Mouse (Mus musculus) heart, embryonic 13.5 days (tissue): ENCODE measurements around the gene Hsf2bp. TPM values are rescaled to one million over a fixed set of nuclear protein-coding genes. Genes with fewer than 3 reads are reported as not detected.

Experiments
- ATAC-seq: fragments of 200-750 bp; cut with Nextera tagmentation; 2 replicates; pipeline ENCODE4 v1.8.0; 2017; ENCODE audit warnings: moderate TSS enrichment; ENCODE audit not compliant: insufficient number of reproducible peaks, low FRiP score, low TSS enrichment; ENCODE audit errors: extremely low read depth
- H3K27ac ChIP-seq: fragments of 300-500 bp; sonication (generic); replicated peaks from 2 replicates; pipeline ENCODE4 v1.5.1; 2015; ENCODE audit warnings: moderate library complexity, mild to moderate bottlenecking, inconsistent platforms
- H3K27me3 ChIP-seq: fragments of 300-500 bp; sonication (generic); replicated peaks from 2 replicates; pipeline ENCODE4 v1.6.1; 2015; ENCODE audit warnings: mild to moderate bottlenecking, inconsistent platforms
- H3K36me3 ChIP-seq: fragments of 300-500 bp; sonication (generic); 2 replicates; pipeline ENCODE4 v1.6.1; 2015; ENCODE audit warnings: mild to moderate bottlenecking, inconsistent platforms
- H3K4me1 ChIP-seq: fragments of 300-500 bp; sonication (generic); 2 replicates; pipeline ENCODE4 v1.6.1; 2015; ENCODE audit warnings: inconsistent platforms
- H3K4me2 ChIP-seq: fragments of 300-500 bp; sonication (generic); 2 replicates; pipeline ENCODE4 v1.6.1; 2015; ENCODE audit warnings: inconsistent platforms, mild to moderate bottlenecking, moderate library complexity
- H3K4me3 ChIP-seq: fragments of 300-500 bp; sonication (generic); 2 replicates; pipeline ENCODE4 v1.5.1; 2015; ENCODE audit warnings: moderate library complexity, mild to moderate bottlenecking, inconsistent platforms
- H3K9ac ChIP-seq: fragments of 300-500 bp; sonication (generic); 2 replicates; pipeline ENCODE4 v1.6.1; 2015; ENCODE audit warnings: inconsistent platforms, mild to moderate bottlenecking, moderate library complexity
- H3K9me3 ChIP-seq: fragments of 300-500 bp; sonication (generic); 2 replicates; pipeline ENCODE4 v1.6.1; 2016; ENCODE audit warnings: inconsistent platforms
- WGBS: fragments of 180-500 bp; shearing (Covaris S2); methylation state at CpG from one replicate; pipeline ENCODE4 v1.1.7; 2015; ENCODE audit warnings: mixed read lengths; 5-methylcytosine and 5-hydroxymethylcytosine counted together
- polyA plus RNA-seq: library from polyadenylated mRNA; unstranded; fragments of >200 nt; fragmentation: Nextera tagmentation; extraction: Ambion mirVana; gene quantifications from 2 replicates; pipeline ENCODE4 v1.2.1, GENCODE M21; 2015

Hsf2bp gene
- polyA plus RNA-seq, 1 experiment from 2014 or later, result 0.41 TPM

DNA sequence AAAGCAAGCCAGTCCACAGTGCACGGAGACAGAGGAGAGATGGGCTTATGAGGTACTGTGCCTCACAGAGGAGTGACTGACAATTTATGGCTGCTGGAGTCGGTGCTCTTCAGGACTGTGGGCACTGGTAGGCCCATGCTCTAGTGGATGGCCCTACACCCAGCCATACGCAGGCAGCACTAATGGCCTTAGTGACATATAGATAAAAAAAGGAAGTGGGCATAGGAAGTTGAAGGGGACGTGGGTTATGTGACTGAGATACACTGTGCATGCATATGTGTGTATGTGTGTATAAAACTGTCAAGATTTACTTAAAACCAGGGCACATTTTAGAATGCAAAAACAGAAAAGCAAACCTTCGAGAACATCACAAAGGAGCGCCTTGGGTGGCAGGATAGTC is 24.5 kb downstream of the Hsf2bp start:
- WGBS, result 66% methylated on average over 6 of the region's 6 CpGs
- Histone ChIP-seq H3K36me3 (no peaks in the 10 kb centered on the region), H3K27me3 (no peaks in the 10 kb centered on the region), H3K9ac (no peak overlapping the region), H3K9me3 (no peaks in the 10 kb centered on the region), H3K4me1 (peaks cover 17% of the 10 kb centered on the region), H3K27ac (no peak overlapping the region), H3K4me2 (no peak overlapping the region), H3K4me3 (no peak overlapping the region)
- no peak for ATAC-seq

- no peak overlapping the region for H3K4me3 ChIP-seq
Measured at GRCm38 (mm10) chr17:32006800-32007199, 29.3 kb downstream of the Hsf2bp start.

GRCm38 (mm10) chr17:32003251-32003650 is 32.9 kb downstream of the Hsf2bp start:
- Histone ChIP-seq H3K9ac (no peak overlapping the region), H3K27ac (no peak overlapping the region), H3K4me2 (no peak overlapping the region), H3K27me3 (no peaks in the 10 kb centered on the region), H3K4me1 (no peaks in the 10 kb centered on the region), H3K4me3 (no peak overlapping the region), H3K9me3 (no peaks in the 10 kb centered on the region), H3K36me3 (no peaks in the 10 kb centered on the region)
- WGBS, result 78% methylated on average over 3 of the region's 3 CpGs
- ATAC-seq, result no peak

More at GRCm38 (mm10) chr17:32006800-32007199, 29.3 kb downstream of the Hsf2bp start:
- Histone ChIP-seq H3K36me3 (no peaks in the 10 kb centered on the region), H3K27me3 (no peaks in the 10 kb centered on the region), H3K27ac (no peak overlapping the region), H3K9ac (no peak overlapping the region), H3K4me1 (peaks cover under 1% of the 10 kb centered on the region), H3K4me2 (no peak overlapping the region), H3K9me3 (no peaks in the 10 kb centered on the region)
- no peak for ATAC-seq
- 72% methylated on average over 5 of the region's 5 CpGs for WGBS

- ATAC-seq, result no peak
- WGBS, result 70% methylated on average over 1 of the region's 1 CpGs
- H3K9ac ChIP-seq, result no peak overlapping the region
- no peak overlapping the region for H3K27ac ChIP-seq
- no peaks in the 10 kb centered on the region for H3K36me3 ChIP-seq
- no peak overlapping the region for H3K4me2 ChIP-seq
- H3K4me3 ChIP-seq, result no peak overlapping the region
- no peaks in the 10 kb centered on the region for H3K27me3 ChIP-seq
- H3K4me1 ChIP-seq, result no peaks in the 10 kb centered on the region
- H3K9me3 ChIP-seq, result no peaks in the 10 kb centered on the region
Measured at GRCm38 (mm10) chr17:31998351-31998750, 37.8 kb downstream of the Hsf2bp start.

DNA sequence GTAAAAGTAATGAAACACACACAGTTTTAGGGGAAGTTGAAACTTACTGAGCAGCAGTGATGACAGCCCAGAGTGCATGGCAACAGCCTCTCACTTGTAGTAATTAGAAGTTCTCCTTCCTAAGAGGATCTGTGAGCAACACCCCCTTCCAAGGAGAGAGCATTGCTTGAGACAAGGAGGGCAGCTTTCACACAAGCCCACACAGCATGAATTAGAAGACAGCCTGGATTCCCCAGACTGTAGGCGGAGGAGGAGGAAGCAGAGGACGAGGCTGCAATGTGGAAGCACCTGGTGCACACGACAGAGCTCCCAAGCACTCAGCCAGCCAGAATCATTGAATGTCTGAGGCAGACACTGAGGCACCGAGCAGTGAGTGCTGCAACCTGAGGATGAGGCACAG is 39.8 kb downstream of the Hsf2bp start:
- no peaks in the 10 kb centered on the region for H3K9me3 ChIP-seq
- no peak for ATAC-seq

DNA sequence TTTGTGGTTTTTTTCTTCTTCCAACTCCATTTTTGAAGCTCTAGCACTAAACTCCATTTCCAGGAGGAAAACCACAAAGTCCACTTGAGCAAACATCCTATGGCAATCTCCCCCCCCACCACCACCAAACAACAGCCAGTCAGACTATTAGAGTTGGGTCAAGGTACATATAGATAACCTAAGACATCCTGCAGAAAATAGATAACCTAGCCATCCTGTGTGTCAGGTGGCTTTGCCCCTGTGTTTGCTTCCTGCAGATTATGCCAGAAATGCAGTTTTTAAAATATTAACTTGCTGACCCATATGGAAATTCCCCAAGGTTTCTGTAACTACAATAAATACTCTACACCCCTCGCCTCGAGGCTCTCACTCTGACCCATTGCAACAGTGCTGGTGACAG is 40.4 kb downstream of the Hsf2bp start:
- H3K9ac ChIP-seq, result no peak overlapping the region
- WGBS, result 60% methylated on average over 2 of the region's 2 CpGs
- ATAC-seq, result no peak
- H3K36me3 ChIP-seq, result no peaks in the 10 kb centered on the region
- no peaks in the 10 kb centered on the region for H3K9me3 ChIP-seq
- no peaks in the 10 kb centered on the region for H3K27me3 ChIP-seq
- no peaks in the 10 kb centered on the region for H3K4me1 ChIP-seq
- H3K4me2 ChIP-seq, result no peak overlapping the region
- H3K27ac ChIP-seq, result no peak overlapping the region
- H3K4me3 ChIP-seq, result no peak overlapping the region

More for the DNA sequence above, 39.8 kb downstream of the Hsf2bp start:
- no peak overlapping the region for H3K9ac ChIP-seq
- no peaks in the 10 kb centered on the region for H3K27me3 ChIP-seq
- H3K4me3 ChIP-seq, result no peak overlapping the region
- no peak overlapping the region for H3K4me2 ChIP-seq
- no peak overlapping the region for H3K27ac ChIP-seq
- no peaks in the 10 kb centered on the region for H3K36me3 ChIP-seq
- no peaks in the 10 kb centered on the region for H3K4me1 ChIP-seq
- 65% methylated on average over 4 of the region's 4 CpGs for WGBS

DNA sequence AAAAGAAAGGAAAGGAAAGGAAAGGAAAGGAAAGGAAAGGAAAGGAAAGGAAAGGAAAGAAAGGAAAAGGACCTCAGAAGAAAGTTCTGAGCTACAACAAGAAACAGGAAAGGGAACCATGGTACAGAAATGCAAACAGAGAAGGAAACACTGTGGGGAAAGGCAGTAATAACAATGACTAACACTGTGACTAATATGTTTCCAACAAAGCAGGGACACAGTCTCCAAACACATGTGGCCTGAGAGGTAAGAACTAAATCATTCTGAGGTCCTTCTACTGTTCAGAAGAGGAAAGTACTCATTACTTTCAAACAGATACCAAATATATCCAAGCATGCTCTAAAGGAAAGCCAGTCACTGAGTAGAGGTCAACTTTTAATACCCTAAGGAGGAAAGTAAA is 42.0 kb downstream of the Hsf2bp start:
- Histone ChIP-seq H3K36me3 (no peaks in the 10 kb centered on the region), H3K9me3 (no peaks in the 10 kb centered on the region), H3K27ac (no peak overlapping the region), H3K4me2 (no peak overlapping the region), H3K4me3 (no peak overlapping the region), H3K9ac (no peak overlapping the region), H3K4me1 (no peaks in the 10 kb centered on the region), H3K27me3 (no peaks in the 10 kb centered on the region)
- ATAC-seq, result no peak

DNA sequence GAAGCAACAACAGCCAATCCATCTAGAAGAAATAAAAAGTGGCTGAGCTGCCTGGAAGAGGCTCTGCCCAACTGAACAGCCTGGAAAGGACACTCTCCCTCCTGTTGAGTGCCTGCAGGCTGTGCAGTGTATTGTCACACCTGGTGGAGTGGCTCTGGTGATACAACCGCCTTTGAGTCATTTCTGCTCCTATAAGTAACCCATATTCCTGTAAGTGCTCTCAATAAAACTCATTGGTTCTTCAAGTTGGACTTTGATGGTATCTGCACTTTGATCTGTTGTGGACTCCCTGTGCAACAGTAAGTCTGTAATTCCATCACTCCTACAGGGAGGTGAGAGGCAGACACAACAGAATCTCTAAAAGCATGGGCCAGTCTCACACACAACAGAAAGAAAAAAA is 42.8 kb downstream of the Hsf2bp start:
- Histone ChIP-seq H3K27me3 (no peaks in the 10 kb centered on the region), H3K4me3 (no peak overlapping the region), H3K4me1 (0 out of 2 replicates have a peak, but pooled peaks cover 4% of the 10 kb centered on the region), H3K9ac (no peak overlapping the region), H3K4me2 (no peak overlapping the region), H3K36me3 (no peaks in the 10 kb centered on the region), H3K27ac (no peak overlapping the region), H3K9me3 (no peaks in the 10 kb centered on the region)
- ATAC-seq, result no peak
- WGBS, result 60% methylated on average over 1 of the region's 1 CpGs

DNA sequence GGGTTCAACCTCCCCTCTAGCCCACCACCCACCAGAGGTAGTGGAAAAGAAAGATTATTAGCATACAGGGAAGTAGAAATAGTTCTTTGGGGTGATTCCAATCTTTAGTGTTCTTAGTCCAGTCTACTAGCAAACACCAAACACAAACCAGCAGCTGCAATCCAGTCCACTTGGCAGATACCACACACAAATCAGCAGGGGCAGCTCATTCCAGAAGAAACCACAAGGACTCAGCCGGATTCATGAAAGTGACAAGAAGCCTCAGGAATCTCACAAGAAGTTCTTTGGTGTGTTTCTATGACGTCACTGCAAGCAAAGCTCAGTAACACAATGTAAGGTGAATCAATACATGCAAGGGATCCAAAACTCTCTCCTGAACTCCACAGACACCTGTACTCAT is 44.1 kb downstream of the Hsf2bp start:
- no peaks in the 10 kb centered on the region for H3K27me3 ChIP-seq
- H3K36me3 ChIP-seq, result no peaks in the 10 kb centered on the region
- H3K27ac ChIP-seq, result no peak overlapping the region
- no peak overlapping the region for H3K4me3 ChIP-seq
- WGBS, result 58% methylated on average over 2 of the region's 2 CpGs
- H3K4me1 ChIP-seq, result 0 out of 2 replicates have a peak, but pooled peaks cover 4% of the 10 kb centered on the region
- H3K9ac ChIP-seq, result no peak overlapping the region
- no peak for ATAC-seq
- no peak overlapping the region for H3K4me2 ChIP-seq
- no peaks in the 10 kb centered on the region for H3K9me3 ChIP-seq

- Histone ChIP-seq H3K9me3 (no peaks in the 10 kb centered on the region), H3K27ac (no peak overlapping the region), H3K36me3 (no peaks in the 10 kb centered on the region), H3K27me3 (no peaks in the 10 kb centered on the region), H3K4me1 (0 out of 2 replicates have a peak, but pooled peaks cover 4% of the 10 kb centered on the region), H3K9ac (no peak overlapping the region), H3K4me3 (no peak overlapping the region), H3K4me2 (no peak overlapping the region)
- ATAC-seq, result no peak
- WGBS, result 61% methylated on average over 2 of the region's 2 CpGs
Measured at GRCm38 (mm10) chr17:31989035-31989434, 47.1 kb downstream of the Hsf2bp start.

GRCm38 (mm10) chr17:31986915-31987314 is 49.2 kb downstream of the Hsf2bp start:
- WGBS, result 77% methylated on average over 1 of the region's 1 CpGs
- H3K27ac ChIP-seq, result no peak overlapping the region
- no peak for ATAC-seq

GRCm38 (mm10) chr17:31983491-31983890 is 52.7 kb downstream of the Hsf2bp start:
- no peaks in the 10 kb centered on the region for H3K27me3 ChIP-seq
- H3K4me3 ChIP-seq, result no peak overlapping the region
- peak overlapping the region; percentile 15; the same call in 1 of the 2 replicates for H3K27ac ChIP-seq
- H3K36me3 ChIP-seq, result no peaks in the 10 kb centered on the region
- H3K9ac ChIP-seq, result no peak overlapping the region; the same call in 1 of the 2 replicates
- H3K4me2 ChIP-seq, result no peak overlapping the region
- H3K4me1 ChIP-seq, result peaks cover 25% of the 10 kb centered on the region
- ATAC-seq, result no peak
- H3K9me3 ChIP-seq, result no peaks in the 10 kb centered on the region
- WGBS, result 29% methylated on average over 3 of the region's 3 CpGs

More at GRCm38 (mm10) chr17:31986915-31987314, 49.2 kb downstream of the Hsf2bp start:
- Histone ChIP-seq H3K36me3 (no peaks in the 10 kb centered on the region), H3K27me3 (no peaks in the 10 kb centered on the region), H3K9me3 (no peaks in the 10 kb centered on the region), H3K4me3 (no peak overlapping the region), H3K4me1 (peaks cover 23% of the 10 kb centered on the region), H3K9ac (no peak overlapping the region), H3K4me2 (no peak overlapping the region)
